Mouse (Mus musculus): Measurements from ENCODE around the gene Nos3.

DNA sequence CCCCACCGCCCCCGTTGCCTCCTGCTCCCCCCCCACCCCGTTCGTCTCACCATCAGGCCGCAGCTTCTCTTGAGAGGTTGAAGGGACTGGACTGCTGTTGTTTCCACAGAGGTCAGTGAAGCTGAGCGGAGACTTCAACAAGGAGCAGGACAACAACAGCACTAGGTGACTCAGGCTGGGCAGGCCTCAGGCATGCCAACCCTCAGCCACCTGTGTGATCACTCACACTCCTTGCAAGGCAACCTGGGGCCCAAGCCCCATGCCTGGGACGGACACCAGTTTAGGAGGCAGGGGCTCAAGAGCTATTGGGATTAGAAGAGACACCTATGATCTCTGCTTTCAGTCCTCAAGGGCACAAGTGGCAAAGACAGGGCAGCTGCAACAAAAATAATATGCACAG lies 27.3 kb downstream of the Nos3 start, which contains the start of gene Atg9b:
- TF ChIP-seq POLR2A (IDR thresholded peaks at IDR 0.05; ENCODE audit: borderline replicate concordance, low read depth, low read length) (no peak), CTCF (IDR thresholded peaks at IDR 0.05; ENCODE audit: low read depth, low read length) (no peak)
